Mouse (Mus musculus) E14TG2a.4 (cell line): Measurements from ENCODE around the gene Slc38a6.

ENCODE experiments used
- CTCF ChIP-seq: conservative IDR thresholded peaks from 2 replicates; pipeline ENCODE4 v1.5.1; 2014; ENCODE audit warnings: low read length
- POU5F1 ChIP-seq: IDR thresholded peaks from 2 replicates; pipeline ENCODE4 v1.6.1; 2014; ENCODE audit warnings: low read length, borderline replicate concordance

DNA sequence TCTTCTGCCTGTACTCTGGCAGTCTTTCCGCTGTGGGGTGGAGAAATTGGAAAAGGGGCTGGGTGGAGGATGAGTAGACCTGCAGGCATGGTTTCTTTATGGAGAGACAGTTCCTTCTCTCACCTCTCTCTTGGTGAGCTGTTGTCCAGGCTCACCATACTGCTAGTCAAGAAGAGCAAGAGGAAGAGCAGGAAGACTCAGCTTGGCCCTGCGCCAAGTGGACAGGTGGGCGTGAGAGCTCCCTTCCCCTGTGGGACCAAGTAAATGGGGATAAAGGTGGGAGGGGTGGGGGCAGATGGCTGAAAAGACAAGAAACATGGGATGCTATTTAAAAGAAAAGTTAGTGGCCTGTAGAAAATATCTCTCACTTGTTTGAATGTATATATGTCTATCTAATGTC, 71.2 kb downstream of the Slc38a6 start:
- no peak for TF ChIP-seq CTCF
- no peak for TF ChIP-seq POU5F1
